Mouse (Mus musculus): ENCODE measurements at regions not wholly inside any gene's neighbourhood (a gene's known extent, or its start where the extent isn't known, plus 50 kb on each side); places are given as distances from the start of the nearest gene placed in this dataset.
"Not testable (repeated sequence)": the region's sequence is repeated elsewhere in the genome, so short reads cannot be mapped to it uniquely, and the experiment has no call there.

DNA sequence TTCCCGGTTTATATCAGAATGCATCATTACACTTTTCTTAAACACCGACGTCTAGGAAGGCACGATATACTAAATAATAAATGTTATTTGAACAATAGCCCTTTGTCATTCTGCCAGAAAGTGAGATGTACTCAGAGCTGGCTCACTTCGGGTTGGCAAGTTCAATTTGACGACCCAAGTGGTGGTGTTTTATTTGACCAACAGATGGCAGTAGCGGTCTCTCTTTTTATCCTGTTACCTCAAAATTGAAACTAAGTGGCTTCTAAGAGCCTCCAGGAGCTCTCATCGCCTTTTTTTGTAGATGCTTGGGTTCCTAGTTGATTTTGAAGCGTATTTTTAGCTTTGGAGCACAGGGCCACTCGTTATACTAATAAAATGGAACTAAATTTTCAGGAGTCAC, 66.7 kb upstream of the Chmp2b start:
- DNase-seq (ENCODE audit: low spot score) = peak; percentile 2
- intact Hi-C loops (cut with DNase I) = loop anchor here (5.0 kb wide), 1 partner anchor 383 kb away; no protein-coding TSS in a partner anchor

DNA sequence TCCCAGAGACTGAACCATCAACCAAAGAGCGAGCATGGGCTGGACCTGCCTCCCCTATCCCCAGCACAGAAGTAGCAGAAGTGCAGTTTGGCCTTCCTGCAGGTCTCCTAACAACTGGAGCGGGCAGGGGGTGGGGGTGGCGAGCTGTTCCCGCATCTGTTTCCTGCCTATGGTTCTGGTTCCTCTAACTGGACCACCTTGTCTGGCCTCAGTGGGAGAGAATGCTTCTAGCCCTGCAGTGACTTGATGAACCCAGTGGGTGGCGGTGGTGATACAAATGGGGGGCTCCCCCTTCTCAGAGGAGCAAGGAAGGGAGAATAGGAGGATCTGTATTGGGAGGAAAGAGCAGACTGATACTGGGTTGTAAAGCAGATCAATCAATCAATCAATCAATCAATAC, 69.2 kb upstream of the Chmp2b start:
- intact Hi-C loops (cut with DNase I) = no loop called here
- DNase-seq (ENCODE audit: low spot score) = no peak

DNA sequence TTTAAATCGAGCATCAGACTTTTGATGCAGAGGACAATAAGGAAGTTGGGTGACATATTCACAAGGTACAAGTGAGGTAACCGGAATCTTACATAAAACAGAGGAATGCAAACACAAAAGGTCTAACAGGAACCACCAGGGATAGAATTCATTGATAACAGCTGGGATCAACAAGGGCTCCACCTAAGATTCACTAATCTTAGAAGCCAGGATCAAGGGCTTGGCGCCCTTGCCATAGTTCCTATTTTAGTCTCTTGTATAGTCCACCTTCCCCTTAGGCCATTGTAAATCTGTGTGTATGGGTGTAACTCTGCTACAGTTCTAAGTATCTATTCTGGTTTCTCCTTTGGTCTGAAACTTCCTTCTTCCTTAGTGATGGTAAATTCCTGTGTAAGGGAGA, 84.2 kb upstream of the Chmp2b start:
- intact Hi-C loops (cut with DNase I) = not testable (repeated sequence)

DNA sequence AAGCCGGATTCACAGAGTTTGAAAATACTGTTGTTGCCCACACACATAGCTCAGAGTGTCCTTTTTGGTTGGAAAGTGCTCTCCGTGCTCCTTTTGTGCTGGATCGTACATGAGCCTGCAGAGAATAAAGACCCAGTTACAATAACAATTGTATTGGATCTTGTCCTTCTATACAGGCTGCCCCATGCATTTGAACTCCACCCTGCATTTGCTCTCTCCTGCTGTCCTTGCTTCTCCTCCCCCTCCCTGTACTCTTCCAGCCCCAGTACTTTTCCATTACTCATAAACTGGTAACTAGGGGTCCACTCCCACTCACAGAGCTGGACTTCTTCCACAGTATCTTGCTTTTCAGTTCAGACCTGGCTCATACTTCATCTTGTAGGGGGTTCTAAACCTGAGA, 86.5 kb upstream of the Chmp2b start:
- no peak for DNase-seq (ENCODE audit: low spot score)
- intact Hi-C loops (cut with DNase I) = no loop called here

More for the DNA sequence above, 84.2 kb upstream of the Chmp2b start:
- not testable (repeated sequence) for DNase-seq (ENCODE audit: low spot score)

DNA sequence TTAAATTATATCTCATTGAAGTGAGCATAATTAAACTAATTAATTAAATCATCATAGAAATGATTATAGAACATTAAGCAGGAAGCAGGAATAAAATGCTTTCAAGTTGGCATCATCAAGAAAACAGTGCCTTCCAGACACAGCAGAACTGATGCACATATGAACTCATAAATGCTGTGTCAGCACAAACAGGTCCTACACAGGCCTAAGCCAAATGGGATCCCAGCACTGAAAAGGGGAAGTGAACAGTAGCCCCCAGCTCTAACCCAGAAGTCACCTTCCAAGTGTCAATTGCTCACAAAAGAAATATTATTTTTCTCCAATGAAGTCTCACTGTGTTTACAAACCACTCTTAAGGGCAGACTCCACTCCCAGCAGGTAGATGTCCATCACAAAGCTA, 93.0 kb upstream of the Chmp2b start:
- intact Hi-C loops (cut with DNase I) = no loop called here
- DNase-seq (ENCODE audit: low spot score) = no peak

DNA sequence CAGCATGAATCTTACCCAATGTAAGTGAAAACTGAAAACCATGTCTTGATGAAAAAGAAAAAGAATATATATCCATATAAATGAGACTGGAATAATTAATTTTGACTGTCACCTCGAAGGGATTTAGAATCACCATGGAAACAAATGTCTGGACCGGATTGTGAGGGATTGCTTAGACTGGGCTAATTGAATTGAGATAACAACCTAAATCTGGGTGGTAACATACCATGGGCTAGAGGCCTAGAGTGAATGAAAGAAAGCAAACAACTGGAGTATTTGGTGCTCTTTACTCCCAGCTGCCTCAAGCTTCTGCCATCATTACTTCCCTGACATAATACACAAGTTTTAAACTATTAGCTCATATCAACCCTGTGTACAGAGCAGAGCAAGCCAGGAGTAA, 95.3 kb upstream of the Chmp2b start:
- intact Hi-C loops (cut with DNase I) = no loop called here
- DNase-seq (ENCODE audit: low spot score) = no peak

DNA sequence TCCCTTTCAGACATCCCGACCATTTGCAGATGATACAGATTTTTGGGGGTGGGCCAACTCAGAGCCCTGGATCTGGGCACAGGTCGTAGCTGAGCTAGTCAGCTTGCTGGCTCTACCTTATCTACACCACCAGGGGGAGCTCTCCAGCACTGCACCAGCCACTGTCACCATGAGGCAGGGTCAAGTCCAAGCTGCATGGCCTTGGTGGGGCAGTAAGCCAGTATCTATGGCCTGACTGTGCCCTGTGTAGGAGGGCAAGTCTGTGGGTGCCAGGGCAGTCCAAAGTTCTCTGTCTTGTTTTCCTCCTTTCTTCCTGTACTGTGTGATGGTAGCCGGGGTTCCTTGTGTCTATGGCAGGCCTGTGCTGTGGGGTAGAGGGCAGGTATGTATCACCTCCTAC, 102.3 kb upstream of the Chmp2b start:
- intact Hi-C loops (cut with DNase I) = no loop called here
- no peak for DNase-seq (ENCODE audit: low spot score)

DNA sequence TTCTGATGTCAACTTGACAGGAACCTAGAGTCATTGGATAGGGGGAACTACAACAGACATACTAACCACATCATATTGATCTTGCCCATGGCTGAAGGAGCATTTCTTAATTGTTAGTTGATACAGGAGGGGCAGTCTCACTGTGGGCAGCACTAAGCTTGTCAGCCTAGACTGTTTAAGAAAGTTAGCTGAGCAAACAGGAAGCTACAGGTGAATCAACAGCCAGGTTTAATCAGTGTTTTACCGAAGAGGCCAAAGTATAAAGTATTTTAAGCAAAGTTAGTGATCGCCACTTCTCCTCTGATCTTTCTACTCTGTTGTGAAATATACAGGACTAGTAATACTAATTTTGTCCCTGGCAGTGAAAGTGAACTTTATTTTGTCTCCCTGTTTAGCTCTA, 109.6 kb upstream of the Chmp2b start:
- no peak for DNase-seq (ENCODE audit: low spot score)
- intact Hi-C loops (cut with DNase I) = no loop called here

DNA sequence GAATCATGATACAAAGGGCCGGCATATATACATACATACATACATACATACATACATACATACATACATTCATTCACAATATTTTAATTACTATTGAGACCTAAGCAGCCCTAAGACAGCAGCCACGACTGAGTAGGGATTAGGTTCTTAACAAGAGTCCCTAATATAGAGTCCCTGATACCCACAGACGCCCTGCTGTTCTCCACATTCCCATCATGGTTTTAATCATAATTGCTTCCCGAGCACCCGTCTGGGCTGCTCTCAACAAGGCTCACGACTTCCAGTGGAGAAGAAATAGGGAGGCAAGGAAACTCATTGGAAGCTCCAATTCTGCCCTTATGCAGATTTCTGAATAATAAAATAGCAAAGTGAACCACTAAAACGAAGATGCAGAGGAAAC, 120.6 kb upstream of the Chmp2b start:
- intact Hi-C loops (cut with DNase I) = no loop called here
- no peak for DNase-seq (ENCODE audit: low spot score)

DNA sequence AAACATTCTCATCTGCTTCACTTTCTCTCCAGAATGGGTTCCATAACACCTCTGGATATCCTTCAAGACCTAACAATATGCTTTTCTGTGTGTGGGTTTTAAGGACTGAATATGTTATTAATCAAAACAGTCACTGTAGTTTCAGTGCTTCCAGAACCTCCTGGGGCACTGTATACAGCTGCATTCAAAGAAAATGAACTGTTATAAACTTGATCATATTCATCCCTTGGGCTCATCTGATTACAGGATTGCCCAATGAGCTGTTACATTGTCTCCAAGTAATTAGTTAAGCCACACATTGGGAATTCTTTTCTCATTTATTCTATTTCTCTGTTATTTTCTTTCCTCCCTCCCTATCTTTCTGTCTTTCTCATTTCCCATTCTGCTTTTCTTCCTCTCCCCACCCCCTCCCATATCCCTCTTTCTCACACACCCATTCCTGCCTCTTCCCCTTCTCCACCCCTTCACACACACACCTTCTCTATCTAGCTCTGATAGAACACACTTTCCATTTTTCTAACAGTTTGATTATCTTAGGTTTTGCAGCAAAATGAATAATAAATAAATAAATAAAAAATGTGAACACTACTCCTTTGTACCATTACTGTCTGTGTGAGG, 121.3 kb upstream of the Chmp2b start:
- intact Hi-C loops (cut with DNase I) = no loop called here
- no peak for DNase-seq (ENCODE audit: low spot score)

DNA sequence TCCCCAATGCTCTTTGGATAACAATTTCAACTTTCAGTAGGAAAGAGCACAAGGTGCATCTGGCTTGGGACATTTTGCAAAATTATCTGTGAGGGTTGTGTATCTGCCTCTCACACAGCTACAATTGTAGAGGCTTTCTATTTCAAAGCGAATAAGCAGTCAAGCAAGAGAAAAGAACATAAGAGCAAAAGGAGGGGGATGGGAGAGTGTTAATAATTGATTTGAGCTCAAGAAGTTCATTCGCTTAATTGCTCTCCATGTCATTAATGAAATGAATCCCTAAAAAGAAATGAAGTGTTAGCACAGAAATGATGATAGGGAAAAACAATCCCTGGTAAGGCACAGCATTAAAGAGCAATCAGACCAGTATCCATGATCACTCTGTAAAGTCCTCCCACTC, 121.4 kb upstream of the Vgll3 start:
- no peak for DNase-seq (ENCODE audit: low spot score)
- intact Hi-C loops (cut with DNase I) = no loop called here

DNA sequence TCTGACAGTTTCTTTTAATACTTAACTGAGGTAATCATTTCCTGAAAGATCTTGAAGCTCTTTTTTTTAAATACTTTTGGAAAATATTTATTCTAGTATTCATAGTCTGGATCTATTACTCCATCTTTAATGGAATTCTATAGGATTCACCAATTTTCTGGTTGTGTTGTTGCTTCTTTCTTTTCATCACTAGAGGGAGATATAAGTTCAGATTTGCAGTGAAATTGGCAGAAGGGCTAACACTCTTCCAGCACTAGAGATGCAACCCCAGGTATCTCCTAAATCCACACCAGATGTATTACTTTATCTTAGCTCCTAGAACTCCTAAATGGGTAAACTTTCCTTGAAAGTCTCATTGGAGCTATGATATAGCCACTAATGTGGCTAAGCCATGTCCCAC, 99.4 kb upstream of the Vgll3 start:
- DNase-seq (ENCODE audit: low spot score) = no peak

DNA sequence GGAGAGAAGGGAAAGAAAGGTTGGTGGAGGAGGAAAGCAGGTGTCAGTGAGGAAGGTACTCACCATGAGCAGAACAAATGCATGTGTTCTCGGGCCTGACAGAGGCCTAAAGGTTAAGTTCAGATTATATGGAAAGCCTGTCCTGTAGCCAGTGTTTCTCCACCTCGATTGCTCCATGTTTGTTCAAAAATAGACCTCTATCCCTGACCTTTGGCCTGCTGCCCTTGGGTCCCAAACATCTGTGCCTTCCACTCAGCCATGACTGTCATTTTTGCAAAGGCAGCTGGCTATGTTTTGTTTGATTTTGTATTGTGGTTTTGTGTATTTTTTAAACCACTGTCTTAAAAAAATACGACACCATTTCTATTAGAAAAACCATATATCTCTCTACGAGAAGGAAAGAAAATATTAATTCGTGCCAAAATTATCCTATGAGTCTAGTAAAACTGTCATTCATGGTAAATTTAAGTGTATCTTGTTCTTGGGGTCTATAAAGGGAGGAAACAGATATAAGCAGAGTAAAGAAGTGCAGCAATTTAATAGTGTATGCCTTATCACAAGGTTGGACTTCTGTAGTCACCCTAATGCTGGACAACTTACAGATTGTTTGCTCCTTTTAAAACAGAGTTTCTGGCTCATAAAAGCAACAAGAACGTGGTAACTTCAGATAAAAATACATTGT, 96.1 kb upstream of the Vgll3 start:
- intact Hi-C loops (cut with DNase I) = loop anchor here (10.0 kb wide), 1 partner anchor 286 kb away; no protein-coding TSS in a partner anchor
- DNase-seq (ENCODE audit: low spot score) = no peak

More for the DNA sequence above, 99.4 kb upstream of the Vgll3 start:
- intact Hi-C loops (cut with DNase I) = loop anchor here (10.0 kb wide), 1 partner anchor 289 kb away; no protein-coding TSS in a partner anchor

DNA sequence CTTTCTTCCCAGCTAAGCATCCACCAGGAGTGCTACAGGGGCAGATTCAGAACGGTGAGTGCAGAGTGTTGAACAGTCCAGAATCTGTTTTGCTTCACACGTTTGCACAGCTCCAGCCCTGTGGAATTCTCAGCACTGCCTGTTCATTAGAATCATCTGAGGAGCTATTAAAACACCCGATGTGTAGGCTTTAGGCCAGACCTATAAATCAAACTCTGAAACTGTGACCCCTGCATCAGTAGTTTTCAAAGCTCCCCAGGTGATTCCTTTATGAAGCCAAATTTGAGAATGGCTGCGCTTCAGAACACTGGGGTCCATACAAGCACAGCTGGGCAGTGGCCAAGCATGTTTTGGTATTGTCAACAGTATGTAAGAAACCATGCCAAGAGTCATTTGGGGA, 94.1 kb upstream of the Vgll3 start:
- no peak for DNase-seq (ENCODE audit: low spot score)
- intact Hi-C loops (cut with DNase I) = no loop called here

DNA sequence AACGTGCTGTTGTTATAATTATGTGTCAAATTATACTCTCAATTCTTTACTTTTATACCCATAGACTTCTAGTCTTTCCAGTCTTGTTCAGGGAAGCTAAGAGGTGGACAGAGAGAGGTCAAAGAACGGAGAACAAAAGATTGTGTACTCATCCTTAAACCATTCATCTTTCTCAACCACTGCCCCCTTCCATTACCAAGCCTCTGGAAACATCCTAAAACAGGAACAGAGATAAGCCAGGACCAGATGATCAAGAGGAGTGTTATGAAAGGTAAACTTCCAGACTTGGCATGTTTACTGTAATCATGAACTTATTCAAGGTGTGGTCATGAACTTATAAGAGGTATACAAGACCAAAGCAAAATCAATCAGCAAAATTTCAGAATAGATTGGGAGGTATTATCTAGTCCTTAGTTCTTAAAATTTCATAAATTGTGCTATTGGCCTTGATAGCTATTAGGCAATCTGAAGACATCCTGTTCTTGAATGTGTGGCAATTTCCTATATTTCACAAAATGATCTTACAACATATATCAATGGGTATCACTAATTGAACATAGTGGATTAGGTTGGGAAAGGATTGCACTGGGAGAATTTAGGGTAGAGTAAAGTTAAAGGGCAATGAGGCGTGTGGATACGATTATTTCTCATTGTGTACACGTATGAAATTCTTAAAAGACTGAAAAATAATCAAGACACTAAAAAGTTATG, 89.3 kb upstream of the Vgll3 start:
- intact Hi-C loops (cut with DNase I) = no loop called here
- DNase-seq (ENCODE audit: low spot score) = no peak

DNA sequence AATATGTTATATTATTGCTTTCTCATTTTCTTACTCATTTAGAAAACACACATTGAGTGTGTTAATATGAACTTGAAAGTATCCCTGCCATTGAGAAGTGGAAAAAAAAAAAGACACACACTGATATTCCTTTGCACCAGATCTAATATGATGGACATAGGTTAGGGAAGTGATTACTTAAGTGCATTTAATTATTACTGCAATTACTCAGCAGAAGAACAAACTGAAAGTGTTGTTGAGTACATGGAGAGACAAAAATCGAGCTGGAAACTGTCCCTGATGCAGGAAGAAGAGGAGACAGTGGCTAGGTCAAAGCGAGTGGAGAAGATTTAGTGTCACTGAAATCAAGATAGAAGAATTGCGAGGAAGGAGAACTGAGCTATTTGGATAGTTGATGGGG, 88.8 kb upstream of the Vgll3 start:
- DNase-seq (ENCODE audit: low spot score) = no peak
- intact Hi-C loops (cut with DNase I) = no loop called here

DNA sequence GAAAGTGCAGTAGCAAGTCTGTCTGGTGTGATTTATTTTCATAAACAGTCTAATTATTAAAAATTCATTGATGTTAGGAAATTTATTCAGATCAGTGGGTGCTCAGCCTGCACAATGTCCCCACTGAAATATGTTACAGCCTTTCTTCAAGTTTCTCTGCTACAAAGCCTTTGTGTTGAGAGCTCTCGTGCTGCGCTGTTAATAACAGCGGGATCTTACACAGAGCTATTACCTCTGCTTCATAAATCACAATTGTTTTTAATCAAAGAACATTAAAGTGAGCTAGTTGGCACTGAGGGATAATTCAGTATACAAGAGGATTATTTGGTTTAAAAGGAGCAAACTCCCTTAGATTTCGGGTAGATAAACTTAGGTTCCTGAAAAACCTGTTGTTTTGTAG, 85.7 kb upstream of the Vgll3 start:
- DNase-seq (ENCODE audit: low spot score) = no peak
- intact Hi-C loops (cut with DNase I) = no loop called here

DNA sequence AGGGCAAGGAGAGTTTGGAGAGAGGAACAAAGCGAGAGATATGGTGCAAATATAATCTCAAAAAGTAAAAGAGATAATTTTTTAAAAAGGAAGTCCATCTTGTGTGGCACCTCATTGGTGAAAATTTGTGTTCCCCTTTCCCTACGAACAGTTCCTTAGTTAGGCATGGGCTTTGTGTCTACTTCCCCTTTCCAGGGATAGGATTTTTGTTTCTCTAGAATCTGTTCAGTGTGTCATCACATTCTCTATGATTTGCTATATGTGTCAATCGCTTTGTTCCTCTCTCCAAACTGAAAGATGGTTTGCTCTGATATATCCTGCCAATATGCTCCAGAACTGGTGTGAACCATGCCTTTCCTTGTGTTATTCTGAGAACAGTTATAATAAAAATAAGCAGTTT, 75.4 kb upstream of the Vgll3 start:
- intact Hi-C loops (cut with DNase I) = no loop called here
- no peak for DNase-seq (ENCODE audit: low spot score)

DNA sequence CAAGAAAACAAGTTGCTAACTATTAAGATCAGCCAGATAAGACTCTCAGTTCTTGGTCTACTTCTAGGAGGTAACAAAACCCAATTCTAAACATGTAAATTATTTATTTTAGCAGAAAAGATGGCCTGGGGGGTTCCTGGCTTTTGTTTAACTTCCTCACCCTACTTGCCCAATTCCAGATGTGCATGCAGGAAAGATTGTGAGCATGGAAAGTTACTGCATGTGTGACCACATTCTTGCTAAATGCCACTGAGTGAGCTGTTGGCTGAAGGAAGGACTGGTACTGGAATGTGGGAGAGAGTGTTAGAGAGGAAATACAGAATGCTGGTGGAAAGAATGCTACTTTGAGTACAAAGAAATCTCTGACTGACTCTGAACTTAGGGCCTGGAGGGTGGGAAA, 72.1 kb upstream of the Vgll3 start:
- intact Hi-C loops (cut with DNase I) = no loop called here
- no peak for DNase-seq (ENCODE audit: low spot score)

DNA sequence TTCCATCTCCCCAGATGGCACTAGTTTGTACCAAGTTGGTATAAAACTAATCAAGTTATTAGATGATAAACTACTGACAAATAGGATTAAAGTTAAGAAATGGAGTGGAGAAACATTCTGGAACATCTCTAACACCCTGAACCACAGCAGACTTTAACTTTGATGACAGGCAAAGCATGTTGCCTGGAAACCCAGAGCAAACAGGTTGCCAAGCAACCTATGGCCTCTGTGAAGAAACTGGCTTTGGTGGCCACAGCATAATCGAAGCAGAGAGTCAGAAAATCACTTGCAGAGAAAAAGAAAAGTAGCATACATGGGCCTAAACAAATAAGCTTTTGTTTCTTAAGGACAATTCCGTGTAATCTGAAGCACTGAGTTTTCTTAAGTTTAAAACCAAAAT, 59.4 kb upstream of the Vgll3 start:
- no peak for DNase-seq (ENCODE audit: low spot score)
- intact Hi-C loops (cut with DNase I) = no loop called here
